Mouse (Mus musculus) heart, postnatal 4 days (tissue): ENCODE results near the gene Ott. TPM values are rescaled to one million over a fixed set of nuclear protein-coding genes. Genes with fewer than 3 reads are reported as not detected.
"Not testable (repeated sequence)": the region's sequence is repeated elsewhere in the genome, so short reads cannot be mapped to it uniquely, and the experiment has no call there.

ENCODE experiments used
- DNase-seq: peaks from one replicate; pipeline ENCODE4 v3.0.0; 2021
- total RNA-seq, 2 experiments: library from RNA; stranded (reverse); gene quantifications; 2 replicates each; pipeline ENCODE4 v1.2.3; 2021

Gene Ott
- total RNA-seq, result not detected

DNA sequence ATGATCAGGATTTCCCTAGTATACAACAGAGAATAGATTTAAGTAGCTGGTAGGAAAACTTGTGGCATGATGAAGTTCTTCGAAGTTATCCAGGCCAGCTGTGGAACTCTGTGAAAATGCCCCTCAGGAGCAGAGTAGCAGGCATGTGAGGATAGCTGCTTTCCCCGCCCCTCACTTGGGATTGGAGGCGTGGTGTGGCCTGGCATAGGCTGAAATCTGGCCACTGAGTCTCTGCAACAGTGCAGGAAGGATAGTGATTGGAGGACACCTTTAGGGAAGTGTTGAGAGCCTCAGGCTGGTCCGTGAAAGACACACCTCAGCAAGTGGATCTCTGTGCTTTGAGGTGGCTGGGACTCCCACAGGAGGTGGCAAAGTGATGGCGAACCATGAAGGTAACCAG, at the start of gene Ott:
Ott (plus strand) TSS at position 301 of the 400 bp plus-strand sequence.
- not testable (repeated sequence) for DNase-seq

Other genes with a start within 250 kb of the Ott start
- gene Luzp4, start 216.6 kb upstream of the Ott start, total RNA-seq, result not detected
- not detected for gene Gm15093, start 198.1 kb downstream of the Ott start, total RNA-seq